Mouse (Mus musculus) adrenal gland (tissue): Measurements from ENCODE around the gene Gan.

Source experiments
- intact Hi-C: fragments of 180-260 bp; cut with DNase I; formaldehyde crosslinking; loops from one replicate; pipeline ENCODE4 v1.15.1; 2025

Gan gene

GRCm38 (mm10) chr8:117248341-117248740 lies 90.4 kb downstream of the Gan start:
- intact Hi-C loops, result no loop called here

GRCm38 (mm10) chr8:117251086-117251681 lies 93.2 kb downstream of the Gan start:
- intact Hi-C loops, result loop anchor here (10.0 kb wide), 1 partner anchor 134 kb away; no protein-coding TSS in a partner anchor

GRCm38 (mm10) chr8:117252650-117253049 lies 94.7 kb downstream of the Gan start:
- intact Hi-C loops, result loop anchor here (10.0 kb wide), 1 partner anchor 132 kb away; no protein-coding TSS in a partner anchor

- intact Hi-C loops, result loop anchor here (10.0 kb wide), 1 partner anchor 131 kb away; no protein-coding TSS in a partner anchor
These were observed 95.7 kb downstream of the Gan start for GRCm38 (mm10) chr8:117253390-117254269.

GRCm38 (mm10) chr8:117254496-117254895 lies 96.6 kb downstream of the Gan start:
- intact Hi-C loops, result loop anchor here (10.0 kb wide), 1 partner anchor 130 kb away; no protein-coding TSS in a partner anchor

GRCm38 (mm10) chr8:117256292-117256938 lies 98.5 kb downstream of the Gan start:
- intact Hi-C loops, result loop anchor here (10.0 kb wide), 1 partner anchor 128 kb away; no protein-coding TSS in a partner anchor

DNA sequence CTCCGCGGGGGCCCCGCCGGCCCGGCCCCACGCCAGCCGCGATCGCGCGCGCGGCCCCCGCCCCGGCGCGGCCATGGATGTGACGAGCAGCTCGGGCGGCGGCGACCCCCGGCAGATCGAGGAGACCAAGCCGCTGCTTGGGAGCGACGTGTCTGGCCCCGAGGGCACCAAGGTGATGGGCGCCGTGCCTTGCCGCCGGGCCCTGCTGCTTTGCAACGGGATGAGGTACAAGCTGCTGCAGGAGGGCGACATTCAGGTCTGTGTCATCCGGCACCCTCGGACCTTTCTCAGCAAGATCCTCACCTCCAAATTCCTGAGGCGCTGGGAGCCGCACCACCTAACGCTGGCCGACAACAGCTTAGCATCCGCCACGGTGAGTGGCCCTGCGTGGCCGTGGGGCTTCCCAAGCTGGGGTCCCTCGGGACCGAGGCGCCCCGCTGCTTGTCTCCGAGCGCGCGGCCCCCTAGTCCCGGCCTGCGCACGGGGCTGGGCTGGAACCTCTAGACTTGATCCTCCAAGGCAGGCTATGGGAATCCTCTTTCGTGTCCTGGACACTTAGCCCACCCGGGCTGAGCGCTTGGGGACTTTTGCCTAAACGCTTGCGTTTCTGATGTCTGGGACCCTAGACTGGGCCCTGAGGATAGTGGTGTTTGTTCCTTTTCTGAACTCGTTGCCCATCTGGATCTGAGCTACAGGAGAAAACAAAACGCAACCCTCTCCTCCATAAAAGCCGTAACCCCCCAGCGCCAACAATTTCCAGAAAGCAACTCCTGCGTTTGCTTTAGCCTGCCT lies 99.3 kb downstream of the Gan start, which contains the start of gene Cmip:
Gene Cmip, plus strand, starts transcription at position 36 of the 792 bp plus-strand sequence.
- intact Hi-C loops, result loop anchor here (10.0 kb wide), 1 partner anchor 128 kb away; no protein-coding TSS in a partner anchor

DNA sequence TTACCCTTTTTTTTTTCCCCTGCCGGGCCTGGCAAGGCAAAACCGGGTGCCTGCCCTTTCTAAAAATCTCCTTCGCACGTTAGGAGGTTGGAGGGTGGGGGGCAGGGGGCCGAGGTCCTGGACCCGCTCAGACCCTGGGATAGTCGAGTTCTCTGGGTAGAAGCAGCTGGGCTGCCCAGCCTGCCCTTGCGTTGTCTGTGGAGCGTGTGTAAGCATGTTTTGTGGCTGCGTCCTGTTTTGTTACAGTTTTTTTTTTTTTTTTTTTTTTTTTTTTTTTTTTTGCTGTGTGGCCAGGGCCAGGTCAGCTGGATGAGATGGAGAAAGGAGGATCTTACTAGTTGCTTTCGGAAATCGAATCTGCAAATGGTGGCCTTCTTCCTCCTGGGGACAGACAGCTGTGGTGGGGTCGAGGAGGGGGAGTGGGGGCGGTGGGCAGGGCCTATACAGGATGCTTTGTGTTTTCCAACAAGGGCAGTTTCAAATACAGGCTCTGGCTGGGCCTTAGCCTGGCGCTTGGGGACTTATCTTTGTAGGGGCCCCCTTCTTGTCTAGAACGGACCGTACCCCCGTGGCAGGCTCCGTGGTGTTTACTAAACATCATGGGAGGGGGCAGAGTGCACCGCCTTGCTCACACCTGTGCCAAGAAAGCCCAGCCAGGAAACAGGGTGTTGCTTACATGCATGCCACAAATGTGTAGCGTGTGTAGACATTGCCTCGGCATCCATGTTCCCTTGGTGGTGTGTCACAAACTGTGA lies 100.1 kb downstream of the Gan start:
- intact Hi-C loops, result loop anchor here (10.0 kb wide), 1 partner anchor 127 kb away; no protein-coding TSS in a partner anchor

GRCm38 (mm10) chr8:117258576-117259040 lies 100.7 kb downstream of the Gan start:
- intact Hi-C loops, result loop anchor here (10.0 kb wide), 1 partner anchor 126 kb away; no protein-coding TSS in a partner anchor

DNA sequence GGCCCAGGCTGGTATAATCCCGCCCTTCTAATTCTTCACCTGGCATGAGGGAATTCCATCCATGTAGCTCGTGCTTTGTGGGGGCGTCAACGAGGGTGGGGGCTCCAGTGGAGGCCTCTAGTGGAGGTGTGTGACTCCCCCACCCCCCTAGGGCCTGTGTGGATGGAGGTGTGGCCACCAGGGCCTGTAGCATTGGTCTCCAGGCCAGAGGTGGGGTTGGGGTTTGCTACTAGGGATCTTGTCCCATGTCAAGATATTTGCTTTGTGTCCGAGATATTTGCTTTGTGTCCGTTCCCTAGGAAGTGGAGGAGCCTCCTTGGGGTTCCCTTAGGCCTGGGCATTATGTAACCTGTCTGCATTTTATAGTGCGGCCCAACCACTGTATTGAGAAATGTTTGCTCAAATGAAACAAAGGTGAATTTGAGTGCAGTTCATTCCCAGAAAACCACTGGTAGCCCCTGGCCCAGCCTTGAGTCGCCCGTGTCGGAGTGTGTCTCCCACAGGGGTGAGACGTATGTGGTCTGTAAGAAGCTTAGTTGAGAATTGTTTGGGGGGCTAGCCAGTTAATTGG lies 101.6 kb downstream of the Gan start:
- intact Hi-C loops, result loop anchor here (10.0 kb wide), 1 partner anchor 125 kb away; no protein-coding TSS in a partner anchor

- intact Hi-C loops, result no loop called here
These were observed 102.4 kb downstream of the Gan start for GRCm38 (mm10) chr8:117260234-117260929.

GRCm38 (mm10) chr8:117260930-117261475 lies 103.1 kb downstream of the Gan start:
- intact Hi-C loops, result no loop called here

- intact Hi-C loops, result no loop called here
These were observed 103.8 kb downstream of the Gan start for GRCm38 (mm10) chr8:117261702-117262101.

DNA sequence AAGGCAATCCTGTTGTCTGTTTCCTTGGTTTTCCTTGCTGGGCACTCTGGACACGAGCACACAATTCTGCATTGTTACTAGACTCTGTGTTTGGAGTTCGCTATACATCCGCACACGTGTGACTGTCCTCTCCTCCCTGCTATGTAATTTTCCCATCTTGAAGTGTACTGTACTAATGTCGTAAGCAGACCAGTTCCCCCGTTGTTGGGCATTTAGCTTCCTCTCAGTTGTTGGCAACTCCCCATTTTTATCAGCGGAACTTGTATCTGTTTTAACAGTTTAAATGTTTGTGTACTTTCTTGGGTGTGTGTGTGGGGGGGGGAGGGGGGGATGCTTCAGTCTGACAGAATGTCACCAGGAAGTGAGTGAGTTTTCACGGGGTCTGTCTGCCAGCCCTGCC lies 104.8 kb downstream of the Gan start:
- intact Hi-C loops, result no loop called here

DNA sequence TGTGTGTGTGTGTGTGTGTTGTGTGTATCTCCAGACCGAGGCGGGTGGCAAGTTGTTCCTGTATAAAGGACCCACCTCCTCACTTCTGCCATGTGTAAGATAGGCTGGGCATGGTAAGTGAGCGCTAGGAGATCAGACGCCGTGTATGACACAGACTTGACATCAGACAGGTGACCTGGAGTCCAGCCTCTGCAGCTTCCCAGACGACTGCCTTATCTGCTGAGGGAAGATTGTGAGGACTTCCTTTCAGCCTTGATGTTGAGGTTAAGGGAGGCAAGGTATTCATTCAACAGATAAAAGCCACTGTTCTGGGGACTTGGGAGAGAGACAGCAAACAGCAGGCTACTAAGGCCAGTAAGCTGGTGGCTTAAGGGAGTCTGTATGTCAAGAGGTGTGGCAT lies 105.5 kb downstream of the Gan start:
- intact Hi-C loops, result no loop called here

DNA sequence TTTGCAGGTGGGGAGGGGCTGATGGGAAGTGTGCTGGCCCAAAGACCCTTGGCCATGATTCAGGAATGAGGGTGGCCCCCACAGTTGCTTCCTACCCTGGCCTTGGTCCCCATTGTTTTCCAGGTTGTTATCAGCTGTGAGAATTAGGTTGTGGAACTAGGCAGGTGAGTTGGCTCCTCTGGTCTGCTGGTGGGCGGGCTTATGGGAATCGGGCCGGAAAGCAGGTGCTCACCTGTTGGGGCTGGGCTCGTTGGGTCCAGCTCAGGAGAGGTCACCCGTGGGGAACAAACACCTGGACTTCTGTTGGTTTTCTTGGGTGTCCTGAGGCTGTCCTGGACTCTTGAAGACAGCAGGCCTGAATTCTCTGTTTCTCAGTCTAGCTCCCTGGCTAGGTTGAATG lies 107.1 kb downstream of the Gan start:
- intact Hi-C loops, result no loop called here
